Mouse (Mus musculus): ENCODE measurements around the gene Bpifb5. TPM values are rescaled to one million over a fixed set of nuclear protein-coding genes. Genes with fewer than 3 reads are reported as not detected.
A peak's percentile ranks its signal among the peaks of the same experiment; 100 is the strongest.
"Not testable (repeated sequence)": the region's sequence is repeated elsewhere in the genome, so short reads cannot be mapped to it uniquely, and the experiment has no call there.

Gene Bpifb5
- 0.36 TPM in 1 of 2 replicates, not detected in the other for total RNA-seq (2012; rRNA removed)

DNA sequence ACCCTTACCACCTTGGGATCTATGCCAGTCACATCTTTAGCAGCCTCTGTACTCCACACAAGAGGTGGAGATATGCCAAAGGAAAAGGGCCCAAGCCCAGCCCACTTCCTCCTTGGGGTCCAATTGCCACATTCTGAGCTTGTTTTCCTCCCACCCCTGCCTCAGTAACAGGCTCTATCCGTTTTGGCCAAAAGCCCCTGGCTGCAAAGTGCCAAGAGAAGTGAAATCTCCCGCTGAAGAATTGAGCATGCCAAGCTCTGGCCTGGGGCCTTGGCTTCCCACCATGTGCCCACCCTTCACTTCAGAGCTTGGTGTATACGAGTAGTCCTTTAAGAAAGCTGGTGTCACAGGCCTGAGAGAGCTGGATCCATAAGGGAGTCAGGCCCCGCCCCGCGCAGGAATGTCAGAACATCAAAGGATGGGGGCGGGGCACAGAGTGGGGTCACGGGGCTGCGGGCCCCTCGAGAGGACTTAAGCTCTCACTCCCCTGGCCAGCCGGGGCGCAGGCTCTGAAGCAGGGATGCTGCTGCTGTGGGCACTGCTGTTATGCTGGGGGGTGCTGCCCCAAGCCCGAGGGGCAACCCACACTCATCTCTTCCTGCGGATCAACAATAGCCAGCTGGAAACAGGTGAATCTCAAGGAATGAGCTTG is at the start of gene Bpifb5:
TSS of gene Bpifb5 (plus strand) at position 478 of the 652 bp plus-strand sequence.
- peaks cover 0 to 15% of the 10 kb centered on the region in 2 experiments; a peak in 3 of 4 replicates for H3K4me1 ChIP-seq (ENCODE audit: control insufficient read depth in 2 of 2, insufficient read depth in 2 of 2, low read length in 2 of 2, poor library complexity in 1 of 2)
- H3K9me3 ChIP-seq (ENCODE audit: control insufficient read depth, insufficient read depth, low read depth, low read length): no peaks in the 10 kb centered on the region
- no peaks in the 10 kb centered on the region for H3K36me3 ChIP-seq (ENCODE audit: control insufficient read depth, insufficient read depth, low read length, poor library complexity, severe bottlenecking)
- H3K27ac ChIP-seq (ENCODE audit: insufficient read depth, low read depth, low read length, poor library complexity, severe bottlenecking): no peak within 1 kb of the TSS
- in situ Hi-C loops (cut with MboI; ENCODE audit: low sequenced_read_pairs in 2 of 2, unreplicated experiment in 2 of 2): no loop called here
- DNase-seq (ENCODE audit: low read depth, low spot score): peak; percentile 69
- TF ChIP-seq ZC3H11A (IDR thresholded peaks at IDR 0.05; ENCODE audit: borderline replicate concordance, low read depth, low read length) (no peak), ZNF384 (IDR thresholded peaks at IDR 0.05; ENCODE audit: low read depth, low read length) (no peak), MAFK (IDR thresholded peaks at IDR 0.05; ENCODE audit: insufficient read depth, low read depth, low read length) (no peak), HCFC1 (IDR thresholded peaks at IDR 0.05; ENCODE audit: borderline replicate concordance, insufficient read depth, low read length) (no peak)
- no peak within 1 kb of the TSS for H3K4me3 ChIP-seq (ENCODE audit: insufficient read depth in 1 of 2, low read depth in 1 of 2, low read length in 2 of 2, poor library complexity in 1 of 2, severe bottlenecking in 1 of 2)
- H3K9ac ChIP-seq (ENCODE audit: insufficient read depth, low read depth, low read length, poor library complexity, severe bottlenecking): no peak within 1 kb of the TSS

GRCm38 (mm10) chr2:154181900-154182299 is 41.6 kb upstream of the Bpifb5 start:
- in situ Hi-C loops (cut with MboI; ENCODE audit: low sequenced_read_pairs in 2 of 2, unreplicated experiment in 2 of 2); H3K4me3 ChIP-seq (ENCODE audit: insufficient read depth in 1 of 2, low read depth in 1 of 2, low read length in 2 of 2, poor library complexity in 1 of 2, severe bottlenecking in 1 of 2); DNase-seq (ENCODE audit: low read depth, low spot score); H3K36me3 ChIP-seq (ENCODE audit: control insufficient read depth, insufficient read depth, low read length, poor library complexity, severe bottlenecking); H3K27ac ChIP-seq (ENCODE audit: insufficient read depth, low read depth, low read length, poor library complexity, severe bottlenecking); H3K4me1 ChIP-seq (ENCODE audit: control insufficient read depth in 2 of 2, insufficient read depth in 2 of 2, low read length in 2 of 2, poor library complexity in 1 of 2); H3K9ac ChIP-seq (ENCODE audit: insufficient read depth, low read depth, low read length, poor library complexity, severe bottlenecking); H3K9me3 ChIP-seq (ENCODE audit: control insufficient read depth, insufficient read depth, low read depth, low read length): not testable (repeated sequence)

DNA sequence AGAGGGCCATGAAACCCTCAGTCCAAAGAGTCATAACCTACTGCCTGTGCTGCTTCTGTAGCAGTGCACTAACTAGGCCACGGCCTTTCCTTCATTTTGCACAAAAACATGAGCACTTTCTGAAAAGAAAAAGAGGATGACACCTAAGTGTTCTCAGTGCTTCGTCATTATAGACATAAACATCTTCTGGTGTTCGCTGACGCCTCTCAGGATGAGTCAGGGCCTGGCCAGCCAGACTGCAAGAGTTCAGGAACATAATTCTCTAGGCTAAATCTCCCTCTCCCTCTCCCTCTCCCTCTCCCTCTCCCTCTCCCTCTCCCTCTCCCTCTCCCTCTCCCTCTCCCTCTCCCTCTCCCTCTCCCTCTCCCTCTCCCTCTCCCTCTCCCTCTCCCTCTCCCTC is 40.5 kb upstream of the Bpifb5 start:
- in situ Hi-C loops (cut with MboI; ENCODE audit: low sequenced_read_pairs in 2 of 2, unreplicated experiment in 2 of 2); H3K36me3 ChIP-seq (ENCODE audit: control insufficient read depth, insufficient read depth, low read length, poor library complexity, severe bottlenecking); DNase-seq (ENCODE audit: low read depth, low spot score); H3K4me1 ChIP-seq (ENCODE audit: control insufficient read depth in 2 of 2, insufficient read depth in 2 of 2, low read length in 2 of 2, poor library complexity in 1 of 2); H3K27ac ChIP-seq (ENCODE audit: insufficient read depth, low read depth, low read length, poor library complexity, severe bottlenecking); H3K9ac ChIP-seq (ENCODE audit: insufficient read depth, low read depth, low read length, poor library complexity, severe bottlenecking); H3K9me3 ChIP-seq (ENCODE audit: control insufficient read depth, insufficient read depth, low read depth, low read length); H3K4me3 ChIP-seq (ENCODE audit: insufficient read depth in 1 of 2, low read depth in 1 of 2, low read length in 2 of 2, poor library complexity in 1 of 2, severe bottlenecking in 1 of 2): not testable (repeated sequence)

- Histone ChIP-seq H3K36me3 (ENCODE audit: control insufficient read depth, insufficient read depth, low read length, poor library complexity, severe bottlenecking) (no peaks in the 10 kb centered on the region), H3K9me3 (ENCODE audit: control insufficient read depth, insufficient read depth, low read depth, low read length) (no peaks in the 10 kb centered on the region), H3K27ac (ENCODE audit: insufficient read depth, low read depth, low read length, poor library complexity, severe bottlenecking) (no peak overlapping the region), H3K4me3 (ENCODE audit: insufficient read depth in 1 of 2, low read depth in 1 of 2, low read length in 2 of 2, poor library complexity in 1 of 2, severe bottlenecking in 1 of 2) (no peak overlapping the region), H3K9ac (ENCODE audit: insufficient read depth, low read depth, low read length, poor library complexity, severe bottlenecking) (no peak overlapping the region), H3K4me1 (ENCODE audit: control insufficient read depth in 2 of 2, insufficient read depth in 2 of 2, low read length in 2 of 2, poor library complexity in 1 of 2) (0 out of 4 replicates have a peak, but pooled peaks cover 0 to 4% of the 10 kb centered on the region in 2 experiments)
- no peak for TF ChIP-seq CHD2 (IDR thresholded peaks at IDR 0.05; ENCODE audit: low read depth, low read length)
- no peak for TF ChIP-seq HCFC1 (IDR thresholded peaks at IDR 0.05; ENCODE audit: borderline replicate concordance, insufficient read depth, low read length)
- TF ChIP-seq ZNF384 (IDR thresholded peaks at IDR 0.05; ENCODE audit: low read depth, low read length): no peak
- TF ChIP-seq ZC3H11A (IDR thresholded peaks at IDR 0.05; ENCODE audit: borderline replicate concordance, low read depth, low read length): no peak
- TF ChIP-seq MAFK (IDR thresholded peaks at IDR 0.05; ENCODE audit: insufficient read depth, low read depth, low read length): no peak
- in situ Hi-C loops (cut with MboI; ENCODE audit: low sequenced_read_pairs in 2 of 2, unreplicated experiment in 2 of 2): no loop called here
- DNase-seq (ENCODE audit: low read depth, low spot score): no peak
Measured at GRCm38 (mm10) chr2:154185319-154185718, 38.2 kb upstream of the Bpifb5 start.

GRCm38 (mm10) chr2:154185748-154186147 is 37.8 kb upstream of the Bpifb5 start:
- 0 out of 4 replicates have a peak, but pooled peaks cover 0 to 4% of the 10 kb centered on the region in 2 experiments for H3K4me1 ChIP-seq (ENCODE audit: control insufficient read depth in 2 of 2, insufficient read depth in 2 of 2, low read length in 2 of 2, poor library complexity in 1 of 2)
- DNase-seq (ENCODE audit: low read depth, low spot score): no peak
- no peak overlapping the region for H3K9ac ChIP-seq (ENCODE audit: insufficient read depth, low read depth, low read length, poor library complexity, severe bottlenecking)
- in situ Hi-C loops (cut with MboI; ENCODE audit: low sequenced_read_pairs in 2 of 2, unreplicated experiment in 2 of 2): no loop called here
- H3K9me3 ChIP-seq (ENCODE audit: control insufficient read depth, insufficient read depth, low read depth, low read length): no peaks in the 10 kb centered on the region
- no peak overlapping the region for H3K4me3 ChIP-seq (ENCODE audit: insufficient read depth in 1 of 2, low read depth in 1 of 2, low read length in 2 of 2, poor library complexity in 1 of 2, severe bottlenecking in 1 of 2)
- H3K27ac ChIP-seq (ENCODE audit: insufficient read depth, low read depth, low read length, poor library complexity, severe bottlenecking): no peak overlapping the region
- TF ChIP-seq ZNF384 (IDR thresholded peaks at IDR 0.05; ENCODE audit: low read depth, low read length): no peak
- no peak for TF ChIP-seq MAFK (IDR thresholded peaks at IDR 0.05; ENCODE audit: insufficient read depth, low read depth, low read length)
- TF ChIP-seq CHD2 (IDR thresholded peaks at IDR 0.05; ENCODE audit: low read depth, low read length): no peak
- no peak for TF ChIP-seq HCFC1 (IDR thresholded peaks at IDR 0.05; ENCODE audit: borderline replicate concordance, insufficient read depth, low read length)
- no peak for TF ChIP-seq ZC3H11A (IDR thresholded peaks at IDR 0.05; ENCODE audit: borderline replicate concordance, low read depth, low read length)
- H3K36me3 ChIP-seq (ENCODE audit: control insufficient read depth, insufficient read depth, low read length, poor library complexity, severe bottlenecking): no peaks in the 10 kb centered on the region

Measured in ES-E14 (cell line).